Mouse (Mus musculus): ENCODE data around the gene Arhgap17. TPM values are rescaled to one million over a fixed set of nuclear protein-coding genes. Genes with fewer than 3 reads are reported as not detected.

The Arhgap17 gene
- total and polyA plus RNA-seq, 3 experiments: 2.6 to 124 (median 33.7) TPM

DNA sequence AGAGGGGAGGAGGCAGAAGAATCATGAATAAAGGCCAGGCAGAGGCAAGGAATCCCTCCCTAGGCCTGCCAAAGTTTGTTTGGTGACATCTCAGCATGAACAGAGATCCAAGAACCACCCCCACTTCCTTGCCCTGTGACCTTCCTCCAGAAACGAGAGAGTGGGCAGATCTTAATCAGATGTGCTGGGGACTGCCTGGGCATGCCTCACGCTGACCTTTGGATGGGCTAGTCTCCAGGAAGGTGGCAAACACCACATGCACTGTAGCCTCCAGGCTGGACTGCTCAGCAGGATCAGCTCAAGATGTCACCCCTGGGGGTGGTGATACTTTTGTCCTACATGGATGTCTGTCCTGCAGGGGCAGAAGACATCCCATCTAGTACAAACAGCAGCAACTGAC is 121.5 kb downstream of the Arhgap17 start:
- Histone ChIP-seq H3K79me2 (ENCODE audit: control insufficient read depth, insufficient read depth, low read length, poor library complexity) (no peaks in the 10 kb centered on the region), H3K27ac (ENCODE audit: control insufficient read depth, low read depth, low read length) (no peak overlapping the region), H3K36me3 (ENCODE audit: control insufficient read depth in 1 of 2, insufficient read depth in 2 of 2, low read length in 2 of 2) (no peaks in the 10 kb centered on the region), H3K4me3 (ENCODE audit: control insufficient read depth in 1 of 2, insufficient read depth in 1 of 2, low read depth in 2 of 2, low read length in 2 of 2) (no peak overlapping the region), H3K27me3 (ENCODE audit: control insufficient read depth in 1 of 2, insufficient read depth in 2 of 2, low read length in 2 of 2) (no peaks in the 10 kb centered on the region; a peak in 1 of 4 replicates), H3K9ac (ENCODE audit: control insufficient read depth, low read depth, low read length, poor library complexity, severe bottlenecking) (no peak overlapping the region), H3K4me1 (ENCODE audit: control insufficient read depth in 1 of 2, insufficient read depth in 2 of 2, low read length in 2 of 2) (peaks cover 2 to 4% of the 10 kb centered on the region in 2 experiments; a peak in 2 of 4 replicates), H3K9me3 (replicated peaks; ENCODE audit: insufficient read depth, low read length) (no peaks in the 10 kb centered on the region)
- no peak for DNase-seq (ENCODE audit: low read depth, low spot score)
- TF ChIP-seq USF1 (IDR thresholded peaks at IDR 0.05; ENCODE audit: low read depth, low read length): no peak
- no peak for TF ChIP-seq ZKSCAN1 (IDR thresholded peaks at IDR 0.05; ENCODE audit: low read depth, low read length)
- no peak for TF ChIP-seq ZNF384 (IDR thresholded peaks at IDR 0.05; ENCODE audit: low read depth, low read length)
- TF ChIP-seq TAL1 (IDR thresholded peaks at IDR 0.05; ENCODE audit: low read length): no peak
- TF ChIP-seq GATA1 (IDR thresholded peaks at IDR 0.05; ENCODE audit: low read depth, low read length): no peak
- no peak for TF ChIP-seq MXI1 (IDR thresholded peaks at IDR 0.05; ENCODE audit: low read depth, low read length)
- no peak for TF ChIP-seq KAT2A (conservative IDR thresholded peaks at IDR 0.05; ENCODE audit: low read depth, low read length)
- no peak for TF ChIP-seq CHD2 (IDR thresholded peaks at IDR 0.05; ENCODE audit: low read length)
- TF ChIP-seq BHLHE40 (IDR thresholded peaks at IDR 0.05; ENCODE audit: borderline replicate concordance, low read depth, low read length): no peak
- no peak for TF ChIP-seq TBP (IDR thresholded peaks at IDR 0.05; ENCODE audit: low read depth, low read length)
- TF ChIP-seq HCFC1 (IDR thresholded peaks at IDR 0.05; ENCODE audit: low read depth, low read length): no peak
- no peak for TF ChIP-seq ETS1 (IDR thresholded peaks at IDR 0.05; ENCODE audit: low read depth, low read length)
- TF ChIP-seq SIN3A (IDR thresholded peaks at IDR 0.05; ENCODE audit: low read length): no peak
- no peak for TF ChIP-seq ZC3H11A (IDR thresholded peaks at IDR 0.05; ENCODE audit: low read depth, low read length)
- no peak for TF ChIP-seq E2F4 (IDR thresholded peaks at IDR 0.05; ENCODE audit: borderline replicate concordance, low read depth, low read length)

DNA sequence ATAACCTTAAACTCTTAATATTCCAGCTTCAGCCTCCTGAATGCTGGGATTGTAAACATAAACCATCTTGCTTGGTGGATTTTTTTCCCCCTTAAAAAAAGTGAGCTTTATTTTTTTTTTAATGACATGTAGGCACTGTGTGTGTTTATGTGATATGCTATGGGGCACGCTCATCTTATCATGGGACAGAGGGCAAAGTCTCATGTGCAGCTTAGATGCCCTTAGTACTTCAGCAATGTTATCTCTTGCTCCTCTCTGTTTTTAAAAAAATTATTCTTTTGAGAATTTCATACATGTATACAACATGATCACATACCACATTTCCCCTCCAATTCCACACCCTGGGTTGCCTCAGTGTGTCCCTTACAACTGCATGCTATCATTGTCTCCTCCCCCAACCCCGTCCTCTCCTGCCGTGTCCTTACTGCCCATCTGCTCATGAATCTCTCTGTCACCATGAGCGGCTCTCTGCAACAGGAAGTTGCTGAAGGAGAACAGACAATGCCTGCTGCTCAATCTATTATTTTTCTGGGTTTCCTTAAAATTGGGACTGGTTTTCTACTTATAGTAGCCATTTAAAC is 123.1 kb downstream of the Arhgap17 start:
- no peak overlapping the region for H3K27ac ChIP-seq (ENCODE audit: control insufficient read depth, low read depth, low read length)
- peak; percentile 9 for DNase-seq (ENCODE audit: low read depth, low spot score)

More for the DNA sequence above, 123.1 kb downstream of the Arhgap17 start:
- Histone ChIP-seq H3K9me3 (replicated peaks; ENCODE audit: insufficient read depth, low read length) (no peaks in the 10 kb centered on the region), H3K27me3 (ENCODE audit: control insufficient read depth in 1 of 2, insufficient read depth in 2 of 2, low read length in 2 of 2) (no peaks in the 10 kb centered on the region; a peak in 1 of 4 replicates), H3K9ac (ENCODE audit: control insufficient read depth, low read depth, low read length, poor library complexity, severe bottlenecking) (no peak overlapping the region), H3K4me1 (ENCODE audit: control insufficient read depth in 1 of 2, insufficient read depth in 2 of 2, low read length in 2 of 2) (peaks cover 2 to 4% of the 10 kb centered on the region in 2 experiments; a peak in 2 of 4 replicates), H3K36me3 (ENCODE audit: control insufficient read depth in 1 of 2, insufficient read depth in 2 of 2, low read length in 2 of 2) (no peaks in the 10 kb centered on the region), H3K4me3 (ENCODE audit: control insufficient read depth in 1 of 2, insufficient read depth in 1 of 2, low read depth in 2 of 2, low read length in 2 of 2) (no peak overlapping the region), H3K79me2 (ENCODE audit: control insufficient read depth, insufficient read depth, low read length, poor library complexity) (no peaks in the 10 kb centered on the region)
- TF ChIP-seq MAX (IDR thresholded peaks at IDR 0.05; ENCODE audit: low read length): no peak
- TF ChIP-seq TAL1 (IDR thresholded peaks at IDR 0.05; ENCODE audit: low read length): no peak
- TF ChIP-seq USF1 (IDR thresholded peaks at IDR 0.05; ENCODE audit: low read depth, low read length): no peak
- TF ChIP-seq NRF1 (IDR thresholded peaks at IDR 0.05; ENCODE audit: insufficient read depth, low read depth, low read length, poor library complexity, severe bottlenecking): no peak
- no peak for TF ChIP-seq GATA1 (IDR thresholded peaks at IDR 0.05; ENCODE audit: low read depth, low read length)
- no peak for TF ChIP-seq MAFK (IDR thresholded peaks at IDR 0.05; ENCODE audit: borderline replicate concordance, low read depth, low read length)
- TF ChIP-seq RAD21 (IDR thresholded peaks at IDR 0.05; ENCODE audit: low read depth, low read length): no peak
- no peak for TF ChIP-seq UBTF (IDR thresholded peaks at IDR 0.05; ENCODE audit: borderline replicate concordance, insufficient read depth, low read depth, low read length)
- no peak for TF ChIP-seq RCOR1 (IDR thresholded peaks at IDR 0.05; ENCODE audit: low read depth, low read length)
- no peak for TF ChIP-seq CHD2 (IDR thresholded peaks at IDR 0.05; ENCODE audit: low read length)
- TF ChIP-seq ELF1 (IDR thresholded peaks at IDR 0.05; ENCODE audit: low read depth, low read length): no peak
- TF ChIP-seq CTCF (IDR thresholded peaks at IDR 0.05 in 2 of 3, conservative IDR thresholded peaks at IDR 0.05 in 1 of 3; ENCODE audit: control insufficient read depth in 1 of 3, insufficient read depth in 1 of 3, low read depth in 2 of 3, low read length in 3 of 3, poor library complexity in 1 of 3, severe bottlenecking in 1 of 3): no peak
- no peak for TF ChIP-seq POLR2AphosphoS5 (IDR thresholded peaks at IDR 0.05; ENCODE audit: borderline replicate concordance, low read depth, low read length)
- no peak for TF ChIP-seq MXI1 (IDR thresholded peaks at IDR 0.05; ENCODE audit: low read depth, low read length)
- no peak for TF ChIP-seq MYB (IDR thresholded peaks at IDR 0.05; ENCODE audit: low read depth, low read length)
